Mouse (Mus musculus): ENCODE measurements around the gene Sidt2.

- TF ChIP-seq CTCF (IDR thresholded peaks at IDR 0.05; ENCODE audit: low read depth) = no peak
- TF ChIP-seq EP300 (IDR thresholded peaks at IDR 0.05; ENCODE audit: low read depth) = no peak
Measured at GRCm38 (mm10) chr9:45985229-45985567, 30.1 kb upstream of the Sidt2 start.

Measured in heart, postnatal 0 days (tissue).